Mouse (Mus musculus) kidney, postnatal 0 days (tissue): ENCODE data around the gene Dkk3. TPM values are rescaled to one million over a fixed set of nuclear protein-coding genes. Genes with fewer than 3 reads are reported as not detected.

Experiments used
- ATAC-seq: fragments of 200-750 bp; cut with Nextera tagmentation; replicated peaks from 2 replicates; pipeline ENCODE4 v1.8.0; 2017; ENCODE audit warnings: low read depth, moderate number of reproducible peaks, moderate TSS enrichment, moderate library complexity; ENCODE audit not compliant: low FRiP score
- DNase-seq: peaks from one replicate; pipeline ENCODE4 v3.0.0-alpha.2; 2016; ENCODE audit warnings: low spot score
- H3K27ac ChIP-seq: fragments of 300-500 bp; sonication (generic); 2 replicates; pipeline ENCODE4 v1.5.1; 2014; ENCODE audit warnings: mild to moderate bottlenecking
- H3K27me3 ChIP-seq: fragments of 300-500 bp; sonication (generic); 2 replicates; pipeline ENCODE4 v1.6.1; 2014; ENCODE audit warnings: low read length, mixed read lengths; ENCODE audit not compliant: insufficient read depth
- H3K36me3 ChIP-seq: fragments of 300-500 bp; sonication (generic); 2 replicates; pipeline ENCODE4 v1.6.1; 2014; ENCODE audit warnings: low read length, mixed read lengths; ENCODE audit not compliant: insufficient read depth
- H3K4me1 ChIP-seq: fragments of 300-500 bp; sonication (generic); replicated peaks from 2 replicates; pipeline ENCODE4 v1.6.1; 2014; ENCODE audit warnings: antibody characterized with exemption, low read length, mixed read lengths; ENCODE audit not compliant: insufficient read depth
- H3K4me2 ChIP-seq: fragments of 300-500 bp; sonication (generic); 2 replicates; pipeline ENCODE4 v1.6.1; 2014; ENCODE audit warnings: mild to moderate bottlenecking, low read length, moderate library complexity, mixed read lengths
- H3K4me3 ChIP-seq: fragments of 300-500 bp; sonication (generic); replicated peaks from 2 replicates; pipeline ENCODE4 v1.5.1; 2014; ENCODE audit warnings: low read depth, low read length
- H3K9ac ChIP-seq: fragments of 300-500 bp; sonication (generic); 2 replicates; pipeline ENCODE4 v1.6.1; 2014; ENCODE audit warnings: low read depth, low read length
- H3K9me3 ChIP-seq: fragments of 300-500 bp; sonication (generic); replicated peaks from 2 replicates; pipeline ENCODE4 v1.6.1; 2016; ENCODE audit warnings: low read length, inconsistent platforms, mixed read lengths
- CTCF ChIP-seq: IDR thresholded peaks from 2 replicates; pipeline ENCODE4 v1.5.1; 2016; ENCODE audit warnings: antibody characterized with exemption, low read depth, mild to moderate bottlenecking, moderate library complexity
- WGBS: fragments of 180-500 bp; shearing (Covaris S2); extraction: QIAGEN DNeasy Blood & Tissue Kit; methylation state at CpG from one replicate; pipeline ENCODE4 v1.1.7; 2014; 5-methylcytosine and 5-hydroxymethylcytosine counted together
- polyA plus RNA-seq: library from polyadenylated mRNA; unstranded; fragments of >200 nt; fragmentation: Nextera tagmentation; extraction: Ambion mirVana; gene quantifications from 2 replicates; pipeline ENCODE4 v1.2.1, GENCODE M21; 2015

Dkk3 gene
- polyA plus RNA-seq, 1 experiment from 2014 or later, result 23.8 TPM

- Histone ChIP-seq H3K9me3 (no peaks in the 10 kb centered on the region), H3K27me3 (no peaks in the 10 kb centered on the region), H3K36me3 (no peaks in the 10 kb centered on the region), H3K9ac (no peak overlapping the region), H3K4me2 (no peak overlapping the region), H3K27ac (no peak overlapping the region), H3K4me1 (peaks cover 3% of the 10 kb centered on the region; the same call in 1 of the 2 replicates), H3K4me3 (no peak overlapping the region)
- 76% methylated on average over 7 of the region's 7 CpGs for WGBS
- ATAC-seq, result no peak
- no peak for TF ChIP-seq CTCF
- DNase-seq, result no peak
These were observed 20.7 kb downstream of the Dkk3 start for GRCm38 (mm10) chr7:112138168-112138508.

- H3K4me3 ChIP-seq, result no peak overlapping the region
These were observed 22.3 kb downstream of the Dkk3 start for GRCm38 (mm10) chr7:112136537-112136936.

GRCm38 (mm10) chr7:112135161-112135560 is 23.7 kb downstream of the Dkk3 start:
- DNase-seq, result no peak
- no peak for ATAC-seq
- Histone ChIP-seq H3K4me2 (no peak overlapping the region), H3K9me3 (no peaks in the 10 kb centered on the region), H3K9ac (no peak overlapping the region), H3K4me1 (no peaks in the 10 kb centered on the region), H3K27me3 (no peaks in the 10 kb centered on the region), H3K4me3 (no peak overlapping the region), H3K36me3 (no peaks in the 10 kb centered on the region), H3K27ac (no peak overlapping the region)
- no peak for TF ChIP-seq CTCF
- WGBS, result 82% methylated on average over 4 of the region's 4 CpGs

More at GRCm38 (mm10) chr7:112136537-112136936, 22.3 kb downstream of the Dkk3 start:
- no peaks in the 10 kb centered on the region for H3K36me3 ChIP-seq
- 83% methylated on average over 5 of the region's 5 CpGs for WGBS
- no peak overlapping the region for H3K27ac ChIP-seq
- H3K4me1 ChIP-seq, result no peaks in the 10 kb centered on the region
- DNase-seq (no peak), ATAC-seq (no peak)
- TF ChIP-seq CTCF, result no peak
- H3K9ac ChIP-seq, result no peak overlapping the region
- H3K4me2 ChIP-seq, result no peak overlapping the region
- no peaks in the 10 kb centered on the region for H3K9me3 ChIP-seq
- no peaks in the 10 kb centered on the region for H3K27me3 ChIP-seq

- H3K27me3 ChIP-seq, result no peaks in the 10 kb centered on the region
- 0 out of 2 replicates have a peak, but pooled peaks cover 6% of the 10 kb centered on the region for H3K4me1 ChIP-seq
- no peak overlapping the region for H3K9ac ChIP-seq
- H3K4me2 ChIP-seq, result no peak overlapping the region
- no peaks in the 10 kb centered on the region for H3K9me3 ChIP-seq
- TF ChIP-seq CTCF, result peak; percentile 38; the same call in 1 of the 2 replicates
- no peak for ATAC-seq
- DNase-seq, result no peak
- H3K4me3 ChIP-seq, result no peak overlapping the region
- no peaks in the 10 kb centered on the region for H3K36me3 ChIP-seq
- WGBS, result 93% methylated on average over 5 of the region's 5 CpGs
- no peak overlapping the region for H3K27ac ChIP-seq
These were observed 25.6 kb downstream of the Dkk3 start for GRCm38 (mm10) chr7:112133277-112133676.

- Histone ChIP-seq H3K27ac (no peak overlapping the region), H3K9ac (no peak overlapping the region), H3K36me3 (no peaks in the 10 kb centered on the region), H3K27me3 (no peaks in the 10 kb centered on the region), H3K4me3 (no peak overlapping the region), H3K4me1 (0 out of 2 replicates have a peak, but pooled peaks cover 6% of the 10 kb centered on the region), H3K9me3 (no peaks in the 10 kb centered on the region), H3K4me2 (no peak overlapping the region)
- TF ChIP-seq CTCF, result no peak
- no peak for DNase-seq
- WGBS, result 67% methylated on average over 6 of the region's 6 CpGs
- no peak for ATAC-seq
These were observed 26.9 kb downstream of the Dkk3 start for GRCm38 (mm10) chr7:112132005-112132404.

- Histone ChIP-seq H3K27ac (no peak overlapping the region), H3K9ac (no peak overlapping the region), H3K4me3 (no peak overlapping the region), H3K9me3 (no peaks in the 10 kb centered on the region), H3K36me3 (no peaks in the 10 kb centered on the region), H3K27me3 (no peaks in the 10 kb centered on the region), H3K4me1 (0 out of 2 replicates have a peak, but pooled peaks cover 6% of the 10 kb centered on the region), H3K4me2 (no peak overlapping the region)
- TF ChIP-seq CTCF, result no peak
- 93% methylated on average over 3 of the region's 3 CpGs for WGBS
- DNase-seq, result no peak
- ATAC-seq, result no peak
These were observed 28.2 kb downstream of the Dkk3 start for GRCm38 (mm10) chr7:112130660-112131059.

GRCm38 (mm10) chr7:112129851-112130250 is 29.0 kb downstream of the Dkk3 start:
- ATAC-seq, result no peak
- no peak overlapping the region for H3K27ac ChIP-seq

More at GRCm38 (mm10) chr7:112129851-112130250, 29.0 kb downstream of the Dkk3 start:
- no peak overlapping the region for H3K4me2 ChIP-seq
- H3K4me3 ChIP-seq, result no peak overlapping the region
- H3K4me1 ChIP-seq, result 0 out of 2 replicates have a peak, but pooled peaks cover 6% of the 10 kb centered on the region
- WGBS, result 75% methylated on average over 6 of the region's 6 CpGs
- no peaks in the 10 kb centered on the region for H3K9me3 ChIP-seq
- H3K27me3 ChIP-seq, result no peaks in the 10 kb centered on the region
- H3K9ac ChIP-seq, result no peak overlapping the region
- no peak for DNase-seq
- no peaks in the 10 kb centered on the region for H3K36me3 ChIP-seq
- TF ChIP-seq CTCF, result no peak
